Mouse (Mus musculus) C2C12 (cell line): ENCODE results near the gene Osm.

ENCODE experiments used
- CTCF ChIP-seq: IDR thresholded peaks from one replicate; pipeline ENCODE4 v1.5.1; 2011; ENCODE audit not compliant: control insufficient read depth, insufficient read depth, insufficient read length
- FOSL1 ChIP-seq: IDR thresholded peaks from one replicate; pipeline ENCODE4 v1.8.0; 2011; ENCODE audit warnings: mild to moderate bottlenecking, low read length; ENCODE audit not compliant: poor library complexity, insufficient read depth, severe bottlenecking
- MAX ChIP-seq: IDR thresholded peaks from one replicate; pipeline ENCODE4 v1.6.1; 2011; ENCODE audit warnings: mild to moderate bottlenecking, control low read depth
- MYOD1 ChIP-seq: IDR thresholded peaks from one replicate; pipeline ENCODE4 v1.6.1; 2011; ENCODE audit warnings: low read depth; ENCODE audit not compliant: control insufficient read depth, insufficient read length
- MYOG ChIP-seq: IDR thresholded peaks from one replicate; pipeline ENCODE4 v1.6.1; 2011; ENCODE audit not compliant: control insufficient read depth, insufficient read length; ENCODE audit errors: extremely low read depth
- USF1 ChIP-seq: IDR thresholded peaks from one replicate; pipeline ENCODE4 v1.6.1; 2011; ENCODE audit warnings: low read depth, mild to moderate bottlenecking, control low read depth, moderate library complexity

DNA sequence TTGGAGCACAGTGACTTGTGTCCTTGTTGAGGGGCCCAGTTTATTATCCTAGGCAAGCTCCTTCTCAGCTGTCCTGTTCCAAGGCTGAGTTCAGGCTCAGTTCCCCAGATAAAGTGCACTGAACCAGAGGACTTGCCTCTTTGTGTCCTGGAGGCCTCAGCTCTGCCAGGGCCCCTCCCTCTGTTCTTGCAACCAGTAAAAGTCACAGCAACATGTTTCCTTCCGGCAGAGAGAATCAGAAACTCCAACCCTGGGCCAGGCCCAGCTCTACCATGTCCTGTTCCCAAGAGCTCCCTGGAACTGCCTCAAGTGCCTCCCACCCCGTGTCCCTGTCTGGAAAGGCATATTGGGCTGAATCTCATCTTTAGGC, 32.5 kb upstream of the Osm start:
- TF ChIP-seq CTCF, result no peak
- TF ChIP-seq MYOD1, result no peak
- TF ChIP-seq MAX, result no peak
- no peak for TF ChIP-seq USF1
- TF ChIP-seq MYOG, result no peak
- no peak for TF ChIP-seq FOSL1
